Mouse (Mus musculus) neural tube, embryonic 14.5 days (tissue): ENCODE measurements at regions not wholly inside any gene's neighbourhood (a gene's known extent, or its start where the extent isn't known, plus 50 kb on each side); places are given as distances from the start of the nearest gene placed in this dataset.

Experiments used
- ATAC-seq: fragments of 200-750 bp; cut with Nextera tagmentation; 2 replicates; pipeline ENCODE4 v1.8.0; 2017; ENCODE audit warnings: low read depth, mild to moderate bottlenecking, moderate TSS enrichment, moderate library complexity
- H3K27ac ChIP-seq: fragments of 300-500 bp; sonication (generic); 2 replicates; pipeline ENCODE4 v1.5.1; 2014; ENCODE audit warnings: low read depth, mild to moderate bottlenecking, control low read depth, low read length, moderate library complexity, mixed read lengths
- H3K27me3 ChIP-seq: fragments of 300-500 bp; sonication (generic); 2 replicates; pipeline ENCODE4 v1.6.1; 2014; ENCODE audit warnings: low read length; ENCODE audit not compliant: control insufficient read depth, insufficient read depth
- H3K36me3 ChIP-seq: fragments of 300-500 bp; sonication (generic); 2 replicates; pipeline ENCODE4 v1.6.1; 2014; ENCODE audit warnings: low read length, mixed read lengths; ENCODE audit not compliant: control insufficient read depth, insufficient read depth
- H3K4me1 ChIP-seq: fragments of 300-500 bp; sonication (generic); 2 replicates; pipeline ENCODE4 v1.6.1; 2014; ENCODE audit warnings: low read length; ENCODE audit not compliant: control insufficient read depth, insufficient read depth
- H3K4me2 ChIP-seq: fragments of 300-500 bp; sonication (generic); 2 replicates; pipeline ENCODE4 v1.6.1; 2014; ENCODE audit warnings: mild to moderate bottlenecking, low read depth, low read length, control low read depth
- H3K4me3 ChIP-seq: fragments of 300-500 bp; sonication (generic); 2 replicates; pipeline ENCODE4 v1.5.1; 2014; ENCODE audit warnings: low read depth, low read length, control low read depth, mixed read lengths
- H3K9ac ChIP-seq: fragments of 300-500 bp; sonication (generic); replicated peaks from 2 replicates; pipeline ENCODE4 v1.6.1; 2014; ENCODE audit warnings: low read depth, mild to moderate bottlenecking, control low read depth, low read length, mixed read lengths
- H3K9me3 ChIP-seq: fragments of 300-500 bp; sonication (generic); 2 replicates; pipeline ENCODE4 v1.6.1; 2016; ENCODE audit warnings: low read length; ENCODE audit not compliant: control insufficient read depth
- WGBS: fragments of 180-500 bp; shearing (Covaris S2); extraction: QIAGEN DNeasy Blood & Tissue Kit; methylation state at CpG from one replicate; pipeline ENCODE4 v1.1.7; 2014; 5-methylcytosine and 5-hydroxymethylcytosine counted together

DNA sequence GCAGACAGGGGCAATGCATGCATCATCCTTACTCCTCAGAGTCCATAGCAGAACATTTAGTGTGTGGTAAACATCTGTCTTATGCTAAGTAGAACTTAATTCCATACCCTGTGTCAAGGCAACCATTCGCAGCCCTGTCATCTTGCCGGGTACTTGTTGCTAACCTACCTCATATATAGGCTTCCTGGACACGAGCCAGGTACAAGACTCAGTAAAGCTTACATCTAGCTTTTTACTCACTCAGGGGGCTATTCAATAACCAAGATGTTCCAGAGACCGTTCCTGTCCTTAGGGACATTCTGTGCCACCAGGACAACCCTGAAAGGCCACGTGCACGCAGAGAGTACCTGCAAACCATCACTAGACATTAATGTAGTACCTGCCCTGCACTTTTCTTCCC, 74.8 kb upstream of the Srd5a3 start:
- H3K9me3 ChIP-seq = no peaks in the 10 kb centered on the region
- no peak for ATAC-seq
- WGBS = 70% methylated on average over 6 of the region's 6 CpGs
- H3K4me3 ChIP-seq = no peak overlapping the region
- H3K27ac ChIP-seq = no peak overlapping the region
- no peaks in the 10 kb centered on the region for H3K27me3 ChIP-seq
- H3K9ac ChIP-seq = no peak overlapping the region
- H3K4me2 ChIP-seq = no peak overlapping the region
- H3K36me3 ChIP-seq = no peaks in the 10 kb centered on the region
- no peaks in the 10 kb centered on the region for H3K4me1 ChIP-seq

DNA sequence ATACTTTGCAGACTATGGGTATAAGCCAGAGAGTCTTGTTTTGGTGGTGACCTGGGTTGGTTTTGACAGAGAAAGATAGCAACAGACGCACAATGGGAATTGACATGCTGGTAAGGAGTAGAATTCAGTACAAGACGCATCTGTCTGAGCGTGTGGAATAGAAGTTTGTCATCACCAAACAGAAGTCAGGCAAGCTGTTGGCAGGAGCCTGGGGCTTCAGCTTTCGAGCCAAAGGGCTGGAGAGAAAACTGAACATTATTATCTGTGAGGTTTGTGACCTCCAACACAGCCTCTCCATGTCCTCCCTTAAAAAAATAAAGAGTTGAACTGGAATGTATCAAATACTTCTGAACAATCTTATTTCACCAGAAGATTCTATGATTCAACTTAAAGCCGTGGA, 75.4 kb upstream of the Srd5a3 start:
- Histone ChIP-seq H3K4me1 (no peaks in the 10 kb centered on the region), H3K27me3 (no peaks in the 10 kb centered on the region), H3K4me3 (no peak overlapping the region), H3K27ac (no peak overlapping the region), H3K4me2 (no peak overlapping the region), H3K36me3 (no peaks in the 10 kb centered on the region), H3K9ac (no peak overlapping the region), H3K9me3 (no peaks in the 10 kb centered on the region)
- no peak for ATAC-seq
- 82% methylated on average over 5 of the region's 5 CpGs for WGBS

DNA sequence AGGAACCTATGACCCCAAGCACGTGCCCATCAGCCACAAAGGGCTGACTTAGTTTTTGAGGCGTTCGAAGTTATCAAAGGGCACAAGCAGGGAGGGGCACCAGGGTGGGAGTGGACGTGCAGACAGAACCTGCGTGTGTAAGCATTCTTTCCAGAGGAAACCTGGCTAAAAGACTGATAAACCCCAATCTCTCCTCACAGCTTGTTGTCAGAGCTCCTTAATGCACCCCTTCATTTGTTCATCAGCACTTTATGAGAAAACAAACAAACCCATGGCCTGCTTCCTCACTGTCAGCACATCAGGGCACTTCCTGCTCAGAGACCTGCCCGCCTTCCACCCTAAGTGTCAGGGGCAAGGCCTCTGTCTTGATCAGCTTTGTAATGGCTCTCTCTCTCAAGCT, 76.6 kb upstream of the Srd5a3 start:
- H3K9me3 ChIP-seq = no peaks in the 10 kb centered on the region
- H3K4me1 ChIP-seq = no peaks in the 10 kb centered on the region
- H3K36me3 ChIP-seq = no peaks in the 10 kb centered on the region
- H3K27me3 ChIP-seq = no peaks in the 10 kb centered on the region
- no peak overlapping the region for H3K4me3 ChIP-seq
- 70% methylated on average over 6 of the region's 6 CpGs for WGBS
- no peak overlapping the region for H3K4me2 ChIP-seq
- no peak overlapping the region for H3K27ac ChIP-seq
- ATAC-seq = no peak
- no peak overlapping the region for H3K9ac ChIP-seq

DNA sequence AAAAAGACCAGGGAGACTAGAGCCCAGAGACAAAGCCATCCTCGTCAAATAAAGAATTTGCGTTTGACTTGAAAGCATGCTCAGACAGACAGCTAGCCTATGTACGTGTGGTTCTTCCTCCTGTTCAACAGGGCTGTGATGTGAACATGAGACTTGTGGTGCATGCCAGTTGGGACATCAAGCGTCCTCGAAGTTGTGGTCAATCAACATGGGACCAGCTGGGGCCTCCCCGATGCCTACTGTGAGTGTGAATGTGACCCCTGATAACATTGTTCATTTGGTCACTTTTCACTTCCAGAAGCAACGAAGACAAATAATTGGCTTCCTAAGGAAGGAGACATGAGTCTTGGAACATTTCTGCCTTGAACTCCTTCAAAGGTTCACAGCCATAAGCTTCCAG, 79.8 kb upstream of the Kdr start:
- Histone ChIP-seq H3K4me3 (no peak overlapping the region), H3K36me3 (no peaks in the 10 kb centered on the region), H3K9ac (no peak overlapping the region), H3K4me1 (no peaks in the 10 kb centered on the region), H3K4me2 (no peak overlapping the region), H3K9me3 (no peaks in the 10 kb centered on the region), H3K27ac (no peak overlapping the region), H3K27me3 (no peaks in the 10 kb centered on the region)
- 83% methylated on average over 7 of the region's 7 CpGs for WGBS
- no peak for ATAC-seq

DNA sequence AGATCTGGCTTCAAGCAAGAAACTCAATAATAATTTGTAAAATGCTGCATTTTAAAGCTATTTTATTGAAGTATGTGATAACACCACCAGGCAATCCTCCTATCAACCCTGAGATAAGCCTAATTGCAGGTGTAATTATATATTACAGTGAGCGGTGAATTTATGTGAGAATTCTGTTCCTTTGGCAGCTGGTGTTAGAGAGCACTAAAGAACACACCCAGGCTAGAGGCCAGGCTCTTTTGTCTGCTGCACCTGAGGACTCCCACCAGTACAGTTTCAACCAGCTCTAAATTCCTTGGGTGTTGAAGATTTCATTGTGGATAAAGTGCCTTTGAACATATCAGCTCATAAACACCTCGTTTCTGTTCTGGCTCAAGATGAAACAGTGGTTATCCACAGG, 77.6 kb upstream of the Kdr start:
- Histone ChIP-seq H3K36me3 (no peaks in the 10 kb centered on the region), H3K9me3 (no peaks in the 10 kb centered on the region), H3K27me3 (no peaks in the 10 kb centered on the region), H3K27ac (no peak overlapping the region), H3K9ac (no peak overlapping the region), H3K4me3 (no peak overlapping the region), H3K4me2 (no peak overlapping the region), H3K4me1 (no peaks in the 10 kb centered on the region)
- ATAC-seq = no peak
- WGBS = 75% methylated on average over 2 of the region's 2 CpGs

DNA sequence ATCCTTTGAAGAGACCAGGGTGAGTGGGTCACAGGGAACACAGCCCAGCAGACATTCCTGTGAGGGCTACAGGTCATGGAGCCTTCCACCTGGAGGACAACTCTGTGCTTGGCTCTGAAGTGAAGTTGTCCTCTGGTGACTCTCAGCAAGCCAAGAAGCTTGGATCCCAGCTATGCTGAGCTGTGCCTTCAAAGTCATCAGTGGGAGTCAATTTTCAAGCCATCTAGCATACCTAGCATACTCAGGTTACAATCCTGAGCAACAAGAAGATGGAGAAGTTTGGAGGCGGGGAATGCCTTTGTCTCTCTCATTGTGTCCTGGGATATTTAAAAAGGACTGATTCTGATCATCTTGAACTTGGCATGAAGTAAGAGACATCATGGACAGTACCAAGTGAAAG, 74.5 kb upstream of the Kdr start:
- H3K9me3 ChIP-seq = no peaks in the 10 kb centered on the region
- H3K4me3 ChIP-seq = no peak overlapping the region
- 92% methylated on average over 1 of the region's 1 CpGs for WGBS
- no peaks in the 10 kb centered on the region for H3K27me3 ChIP-seq
- H3K36me3 ChIP-seq = no peaks in the 10 kb centered on the region
- no peaks in the 10 kb centered on the region for H3K4me1 ChIP-seq
- H3K4me2 ChIP-seq = no peak overlapping the region
- no peak overlapping the region for H3K27ac ChIP-seq
- H3K9ac ChIP-seq = no peak overlapping the region
- ATAC-seq = no peak

DNA sequence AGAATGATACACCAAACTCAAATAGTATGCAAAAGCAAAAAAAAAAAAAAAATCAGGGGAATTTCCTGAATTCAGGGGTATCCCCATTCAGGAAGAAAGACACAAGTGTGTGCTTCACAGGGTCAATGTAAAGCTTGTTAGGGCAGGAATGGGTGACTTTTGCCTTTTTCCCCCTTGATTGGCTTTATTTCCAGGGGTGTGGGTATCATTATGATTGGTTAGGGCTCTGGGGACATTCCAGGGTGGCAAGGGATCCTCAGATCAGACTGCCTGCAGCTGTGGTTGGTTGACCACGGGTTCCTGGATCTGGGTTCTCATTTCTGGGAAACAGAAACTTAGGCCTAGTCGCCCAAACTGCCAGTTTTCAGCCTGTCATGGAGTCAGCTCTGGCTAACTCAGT, 73.4 kb upstream of the Kdr start:
- H3K4me2 ChIP-seq = no peak overlapping the region
- WGBS = 88% methylated on average over 2 of the region's 2 CpGs
- no peaks in the 10 kb centered on the region for H3K4me1 ChIP-seq
- H3K4me3 ChIP-seq = no peak overlapping the region
- no peak overlapping the region for H3K27ac ChIP-seq
- H3K36me3 ChIP-seq = no peaks in the 10 kb centered on the region
- no peak for ATAC-seq
- H3K9ac ChIP-seq = no peak overlapping the region
- H3K9me3 ChIP-seq = no peaks in the 10 kb centered on the region
- no peaks in the 10 kb centered on the region for H3K27me3 ChIP-seq

DNA sequence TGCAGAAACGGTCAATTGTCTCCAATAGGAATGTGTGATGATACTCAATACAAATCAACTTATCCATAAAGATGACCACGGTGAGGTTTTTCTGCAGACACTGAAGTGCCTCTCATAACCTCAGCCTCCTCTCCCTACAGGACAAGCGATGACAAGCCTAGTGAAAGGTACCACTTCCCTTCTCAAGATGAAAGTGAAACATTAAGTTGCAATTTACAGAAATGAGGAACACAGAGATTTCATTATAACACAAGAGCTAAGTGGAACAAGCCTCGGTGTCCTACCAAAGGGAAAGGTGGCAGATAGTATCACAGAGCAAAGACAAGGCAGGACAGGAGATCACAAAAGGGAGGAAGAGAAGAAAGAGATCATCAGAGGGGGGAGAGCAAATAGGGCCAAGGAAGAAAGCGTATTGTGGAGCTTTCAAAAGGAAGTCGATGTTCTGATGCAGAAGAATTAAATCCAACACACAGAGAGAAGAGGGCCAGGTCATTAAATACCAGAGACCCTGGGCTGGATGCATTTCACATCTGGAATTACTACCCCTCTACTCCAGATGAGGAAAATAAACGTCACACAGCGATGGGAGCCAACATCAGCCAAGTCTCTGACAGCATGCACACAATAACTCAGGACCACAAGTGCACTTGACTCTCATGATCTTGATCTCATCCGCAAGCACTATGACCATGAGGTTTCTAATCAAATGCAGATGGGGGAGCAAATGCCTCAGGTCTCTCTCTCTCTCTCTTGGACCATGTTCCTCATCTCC, 70.0 kb upstream of the Kdr start:
- Histone ChIP-seq H3K9ac (no peak overlapping the region), H3K4me1 (no peaks in the 10 kb centered on the region)
- WGBS = 90% methylated on average over 9 of the region's 9 CpGs

DNA sequence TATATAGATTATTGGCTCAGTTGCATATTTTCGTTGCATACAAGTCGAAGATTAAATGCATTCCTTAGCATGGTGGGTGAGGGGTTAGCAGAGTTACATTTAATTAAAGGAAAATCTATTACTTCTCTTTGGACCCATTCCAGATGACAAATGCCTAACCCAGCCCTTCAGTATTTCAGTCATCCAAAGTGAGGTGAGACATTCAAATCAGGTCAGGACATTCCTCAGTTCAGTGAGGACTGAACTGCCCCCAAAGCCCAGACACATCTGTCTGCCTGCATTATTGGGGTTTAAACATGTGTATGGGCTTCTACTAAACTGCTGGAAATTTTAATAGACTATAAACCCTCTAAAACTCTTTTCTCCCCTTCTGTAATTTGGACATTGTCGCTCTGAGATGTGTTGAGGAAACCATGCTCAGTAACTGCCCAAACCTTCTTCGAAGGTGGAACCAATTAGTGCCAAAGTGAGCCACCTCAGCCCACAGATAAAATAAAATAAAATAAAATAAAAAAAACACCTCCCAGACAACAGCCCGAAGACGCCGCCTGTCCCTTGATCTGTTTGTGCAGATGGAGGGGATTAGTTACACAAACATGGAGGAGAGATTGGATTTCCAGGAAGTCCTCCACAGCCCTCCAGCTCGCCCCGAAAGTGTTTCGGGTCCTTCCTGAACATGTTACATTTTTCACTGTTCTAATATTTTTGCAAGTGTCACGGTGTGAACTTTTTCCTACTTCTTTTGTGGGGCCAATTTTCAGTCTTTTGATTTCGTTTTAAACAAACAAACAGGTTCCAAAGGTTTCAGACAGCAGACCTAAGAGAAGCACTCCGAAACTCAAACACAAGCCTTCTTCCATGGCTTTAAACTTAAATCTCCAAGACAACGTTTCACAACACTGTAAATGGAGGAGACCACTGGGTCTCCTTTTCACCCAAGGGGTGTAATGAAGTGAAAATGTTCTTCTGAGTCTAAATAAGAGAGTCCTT, 65.6 kb upstream of the Kdr start:
- Histone ChIP-seq H3K4me2 (no peak overlapping the region), H3K4me3 (no peak overlapping the region), H3K36me3 (no peaks in the 10 kb centered on the region), H3K9ac (no peak overlapping the region), H3K27ac (no peak overlapping the region), H3K27me3 (no peaks in the 10 kb centered on the region), H3K4me1 (no peaks in the 10 kb centered on the region), H3K9me3 (0 out of 2 replicates have a peak, but pooled peaks cover 1% of the 10 kb centered on the region)
- ATAC-seq = no peak
- WGBS = 81% methylated on average over 14 of the region's 14 CpGs

More for the DNA sequence above, 70.0 kb upstream of the Kdr start:
- H3K27ac ChIP-seq = no peak overlapping the region
- H3K27me3 ChIP-seq = no peaks in the 10 kb centered on the region
- H3K4me3 ChIP-seq = no peak overlapping the region
- no peak for ATAC-seq
- no peaks in the 10 kb centered on the region for H3K9me3 ChIP-seq
- no peaks in the 10 kb centered on the region for H3K36me3 ChIP-seq
- H3K4me2 ChIP-seq = no peak overlapping the region
